In genomic region chr11:63376311-63376710, GRCm38 (mm10) we compare ENCODE assay signal across 22 mouse cellular contexts.
A peak's percentile ranks its signal among the peaks of the same experiment; 100 is the strongest.
DNase-seq lines count a peak whose midpoint lies in the region; ATAC-seq and TF ChIP-seq lines count a peak whose summit lies in the region.
"Had no signal": no experiment of that assay in that cellular context is flagged by ENCODE, and none has a peak within 500 bp of the region (broad histone marks: within the 10 kb centered on the region; RNA-seq: fewer than 3 reads in every experiment).

No protein-coding gene starts in this region.

- H3K4me3 ChIP-seq in embryonic facial prominence, embryonic 15.5 days (replicated peaks) = no peak overlapping the region
- no peak overlapping the region for H3K4me3 ChIP-seq in embryonic facial prominence, embryonic 10.5 days
- no peak overlapping the region for H3K4me3 ChIP-seq in heart, postnatal 0 days (ENCODE audit: low read depth, low read length)
- no peak overlapping the region for H3K4me3 ChIP-seq in liver, adult 2 months (ENCODE audit: insufficient read depth, low read depth, low read length)
- H3K4me3 ChIP-seq in liver, embryonic 11.5 days (ENCODE audit: low read depth, low read length) = no peak overlapping the region
- H3K4me3 ChIP-seq: forebrain, embryonic 12.5 days; intestine, embryonic 15.5 days; lung, embryonic 15.5 days; midbrain, embryonic 10.5 days; myocyte; neural tube, embryonic 12.5 days had no signal

- no peak for TF ChIP-seq POLR2A in liver, adult 2 months (IDR thresholded peaks at IDR 0.05; ENCODE audit: extremely low read depth, insufficient read depth, low read length)

- no peak overlapping the region for H3K4me2 ChIP-seq in embryonic facial prominence, embryonic 15.5 days (replicated peaks)
- H3K4me2 ChIP-seq in heart, postnatal 0 days (ENCODE audit: low read depth, low read length) = no peak overlapping the region
- H3K4me2 ChIP-seq in liver, embryonic 11.5 days = no peak overlapping the region
- H3K4me2 ChIP-seq: forebrain, embryonic 12.5 days; intestine, embryonic 15.5 days; lung, embryonic 15.5 days; neural tube, embryonic 12.5 days had no signal

- no peak overlapping the region for H3K9ac ChIP-seq in embryonic facial prominence, embryonic 15.5 days
- H3K9ac ChIP-seq in heart, postnatal 0 days (replicated peaks; ENCODE audit: low read depth, low read length) = no peak overlapping the region
- H3K9ac ChIP-seq in liver, adult 2 months (ENCODE audit: low read depth, low read length) = no peak overlapping the region
- H3K9ac ChIP-seq in liver, embryonic 11.5 days (ENCODE audit: low read depth, low read length) = no peak overlapping the region
- H3K9ac ChIP-seq: forebrain, embryonic 12.5 days; forebrain, postnatal 0 days; intestine, embryonic 15.5 days; lung, embryonic 15.5 days; neural tube, embryonic 12.5 days had no signal

- intact Hi-C loops in heart, postnatal 25 days (cut with DNase I) = no loop called here

- H3K27me3 ChIP-seq in embryonic facial prominence, embryonic 15.5 days = no peaks in the 10 kb centered on the region
- no peaks in the 10 kb centered on the region for H3K27me3 ChIP-seq in embryonic facial prominence, embryonic 10.5 days (replicated peaks; ENCODE audit: low read depth, poor library complexity, severe bottlenecking)
- no peaks in the 10 kb centered on the region for H3K27me3 ChIP-seq in heart, postnatal 0 days (ENCODE audit: control insufficient read depth, insufficient read depth, low read length)
- H3K27me3 ChIP-seq in liver, adult 2 months (ENCODE audit: control insufficient read depth, insufficient read depth, low read length) = no peaks in the 10 kb centered on the region
- no peaks in the 10 kb centered on the region for H3K27me3 ChIP-seq in liver, embryonic 11.5 days (replicated peaks; ENCODE audit: control insufficient read depth, insufficient read depth, low read length)
- H3K27me3 ChIP-seq: CH12.LX; intestine, embryonic 15.5 days; lung, embryonic 15.5 days; neural tube, embryonic 12.5 days had no signal

- 0 out of 2 replicates have a peak overlapping the region, but pooled peaks have one; percentile 28 for H3K27ac ChIP-seq in embryonic facial prominence, embryonic 15.5 days (replicated peaks)
- no peak overlapping the region for H3K27ac ChIP-seq in embryonic facial prominence, embryonic 10.5 days (replicated peaks)
- peak overlapping the region; percentile 57; the same call in 1 of the 2 replicates for H3K27ac ChIP-seq in heart, postnatal 0 days (ENCODE audit: low read depth)
- peak overlapping the region; percentile 41; the same call in 1 of the 2 replicates for H3K27ac ChIP-seq in liver, adult 2 months (replicated peaks; ENCODE audit: insufficient read depth, low read depth, low read length)
- no peak overlapping the region for H3K27ac ChIP-seq in liver, embryonic 11.5 days (ENCODE audit: low read depth, low read length)
- H3K27ac ChIP-seq: forebrain, embryonic 12.5 days; hindbrain, postnatal 0 days; intestine, embryonic 15.5 days; lung, embryonic 15.5 days; midbrain, embryonic 10.5 days; neural tube, embryonic 12.5 days had no signal

- no peak for DNase-seq in embryonic facial prominence, embryonic 10.5 days (ENCODE audit: low spot score)
- peak; percentile 46 for DNase-seq in heart, postnatal 0 days (ENCODE audit: low spot score)
- no peak for DNase-seq in heart, postnatal 25 days (ENCODE audit: low spot score)
- DNase-seq in kidney, adult 9 months = peak; percentile 16
- no peak for DNase-seq in kidney, adult 18-20 months
- DNase-seq in liver, adult 2 months (ENCODE audit: extremely low read depth, low read depth, low spot score) = peak; percentile 8
- DNase-seq in liver, embryonic 11.5 days (ENCODE audit: low spot score) = no peak
- DNase-seq: adrenal gland, postnatal 36 days; cerebellum, adult 18-20 months; cerebellum, postnatal 10 days; forebrain, postnatal 0 days; liver had no signal

- no peaks in the 10 kb centered on the region for H3K36me3 ChIP-seq in embryonic facial prominence, embryonic 15.5 days
- H3K36me3 ChIP-seq in embryonic facial prominence, embryonic 10.5 days (replicated peaks) = no peaks in the 10 kb centered on the region
- no peaks in the 10 kb centered on the region for H3K36me3 ChIP-seq in heart, postnatal 0 days (replicated peaks; ENCODE audit: control insufficient read depth, insufficient read depth, low read length)
- H3K36me3 ChIP-seq in liver, adult 2 months (ENCODE audit: control insufficient read depth, insufficient read depth, low read length) = no peaks in the 10 kb centered on the region
- no peaks in the 10 kb centered on the region for H3K36me3 ChIP-seq in liver, embryonic 11.5 days (ENCODE audit: control insufficient read depth, insufficient read depth, low read length)
- H3K36me3 ChIP-seq: forebrain, embryonic 12.5 days; intestine, embryonic 15.5 days; lung, embryonic 15.5 days; midbrain, embryonic 10.5 days; neural tube, embryonic 12.5 days had no signal

- no peak for TF ChIP-seq CTCF in heart, postnatal 0 days (IDR thresholded peaks at IDR 0.05; ENCODE audit: low read depth)
- no peak for TF ChIP-seq CTCF in liver, adult 2 months (IDR thresholded peaks at IDR 0.05; ENCODE audit: low read depth, low read length)

- no peak for ATAC-seq in embryonic facial prominence, embryonic 15.5 days (ENCODE audit: insufficient number of reproducible peaks, low FRiP score, low TSS enrichment, low read depth)
- no peak for ATAC-seq in heart, postnatal 0 days (ENCODE audit: insufficient read depth, low read depth)
- ATAC-seq in liver, embryonic 11.5 days (replicated peaks; ENCODE audit: low FRiP score) = no peak
- ATAC-seq: activated CD4-positive, CD25-positive, alpha-beta regulatory T cell, adult 4 months; forebrain, postnatal 0 days; hindbrain, postnatal 0 days; intestine, embryonic 15.5 days had no signal

- TF ChIP-seq EP300 in heart, postnatal 0 days (IDR thresholded peaks at IDR 0.05; ENCODE audit: low read depth) = no peak

- peaks cover 7% of the 10 kb centered on the region for H3K4me1 ChIP-seq in embryonic facial prominence, embryonic 15.5 days
- H3K4me1 ChIP-seq in embryonic facial prominence, embryonic 10.5 days = peaks cover 3% of the 10 kb centered on the region; the same call in 1 of the 2 replicates
- 0 out of 2 replicates have a peak, but pooled peaks cover 3% of the 10 kb centered on the region for H3K4me1 ChIP-seq in heart, postnatal 0 days (ENCODE audit: control insufficient read depth, insufficient read depth)
- peaks cover 2% of the 10 kb centered on the region; the same call in 1 of the 2 replicates for H3K4me1 ChIP-seq in liver, adult 2 months (ENCODE audit: control insufficient read depth, insufficient read depth, low read length)
- no peaks in the 10 kb centered on the region for H3K4me1 ChIP-seq in liver, embryonic 11.5 days (replicated peaks; ENCODE audit: control insufficient read depth, insufficient read depth, low read length)
- H3K4me1 ChIP-seq: forebrain, embryonic 12.5 days; intestine, embryonic 15.5 days; midbrain, embryonic 10.5 days; neural tube, embryonic 12.5 days had no signal

- H3K9me3 ChIP-seq in embryonic facial prominence, embryonic 15.5 days (replicated peaks) = no peaks in the 10 kb centered on the region
- H3K9me3 ChIP-seq in embryonic facial prominence, embryonic 10.5 days = no peaks in the 10 kb centered on the region
- H3K9me3 ChIP-seq in heart, postnatal 0 days (replicated peaks; ENCODE audit: control insufficient read depth, low read length) = no peaks in the 10 kb centered on the region
- no peaks in the 10 kb centered on the region for H3K9me3 ChIP-seq in liver, embryonic 11.5 days (ENCODE audit: control insufficient read depth, low read length)
- H3K9me3 ChIP-seq: forebrain, embryonic 12.5 days; intestine, embryonic 15.5 days; lung, embryonic 15.5 days; midbrain, embryonic 10.5 days; neural tube, embryonic 12.5 days had no signal

- 95% methylated on average over 3 of the region's 3 CpGs for WGBS in embryonic facial prominence, embryonic 15.5 days
- WGBS in embryonic facial prominence, embryonic 10.5 days = 96% methylated on average over 3 of the region's 3 CpGs
- WGBS in heart, postnatal 0 days = 80% methylated on average over 3 of the region's 3 CpGs
- WGBS in liver, adult 2 months = 88% methylated on average over 3 of the region's 3 CpGs
- WGBS in liver, embryonic 11.5 days = 83% methylated on average over 3 of the region's 3 CpGs

- no peaks in the 10 kb centered on the region for H3K79me2 ChIP-seq in liver, adult 2 months (ENCODE audit: control insufficient read depth, insufficient read depth, low read length)

Comparison
In these comparisons a context has a peak if more than half of its experiments do, and no peak if none do; other contexts are left out.
1. H3K27ac ChIP-seq: peak in embryonic facial prominence, embryonic 15.5 days (single experiment), heart, postnatal 0 days (single experiment) and liver, adult 2 months (single experiment); none in embryonic facial prominence, embryonic 10.5 days (single experiment) and liver, embryonic 11.5 days (single experiment).
2. DNase-seq: peak in heart, postnatal 0 days (single experiment), kidney, adult 9 months (single experiment) and liver, adult 2 months (single experiment); none in embryonic facial prominence, embryonic 10.5 days (single experiment), heart, postnatal 25 days (single experiment), kidney, adult 18-20 months (single experiment) and liver, embryonic 11.5 days (single experiment).